Mouse (Mus musculus): ENCODE results near the gene Iqsec1. TPM values are rescaled to one million over a fixed set of nuclear protein-coding genes. Genes with fewer than 3 reads are reported as not detected.

Gene Iqsec1
- polyA plus RNA-seq, 1 experiment from 2014 or later, result 5.1 TPM

DNA sequence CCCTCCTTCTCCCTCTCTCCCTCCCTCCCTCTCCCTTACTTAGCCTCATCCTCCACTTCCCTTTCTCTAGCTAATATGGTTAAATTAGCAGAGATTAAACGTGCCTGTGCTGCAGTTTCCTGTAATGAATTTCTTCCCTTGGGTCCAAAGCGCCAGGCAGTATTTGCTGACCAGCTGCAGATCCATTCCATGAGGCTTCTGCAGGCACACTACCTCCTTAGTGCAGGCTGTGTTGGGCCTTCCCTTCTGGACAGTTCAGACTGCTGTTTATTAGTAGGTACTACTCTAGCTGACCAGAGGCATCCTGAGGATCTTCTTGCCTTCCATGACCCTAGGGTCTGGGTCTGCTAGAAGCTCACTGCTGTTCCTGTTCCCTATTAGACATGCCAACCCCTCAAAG, 72.9 kb downstream of the Iqsec1 start:
- H3K27ac ChIP-seq (replicated peaks), result no peak overlapping the region
- no peaks in the 10 kb centered on the region for H3K27me3 ChIP-seq (ENCODE audit: control insufficient read depth, insufficient read depth, low read length)
- no peak overlapping the region for H3K9ac ChIP-seq (ENCODE audit: low read length)
- ATAC-seq (ENCODE audit: low FRiP score, low TSS enrichment), result no peak
- no peak overlapping the region for H3K4me3 ChIP-seq (ENCODE audit: low read depth, low read length)
- H3K36me3 ChIP-seq (ENCODE audit: control insufficient read depth, insufficient read depth, low read length), result no peaks in the 10 kb centered on the region
- TF ChIP-seq CTCF (IDR thresholded peaks at IDR 0.05; ENCODE audit: low read depth) (no peak), EP300 (optimal IDR thresholded peaks at IDR 0.05) (no peak)
- H3K4me1 ChIP-seq (replicated peaks; ENCODE audit: control insufficient read depth, insufficient read depth), result 0 out of 2 replicates have a peak, but pooled peaks cover 2% of the 10 kb centered on the region
- DNase-seq (ENCODE audit: low spot score), result no peak
- no peaks in the 10 kb centered on the region for H3K9me3 ChIP-seq (ENCODE audit: control insufficient read depth, low read length)
- 46% methylated on average over 2 of the region's 2 CpGs for WGBS
- H3K4me2 ChIP-seq (replicated peaks; ENCODE audit: low read depth), result no peak overlapping the region

DNA sequence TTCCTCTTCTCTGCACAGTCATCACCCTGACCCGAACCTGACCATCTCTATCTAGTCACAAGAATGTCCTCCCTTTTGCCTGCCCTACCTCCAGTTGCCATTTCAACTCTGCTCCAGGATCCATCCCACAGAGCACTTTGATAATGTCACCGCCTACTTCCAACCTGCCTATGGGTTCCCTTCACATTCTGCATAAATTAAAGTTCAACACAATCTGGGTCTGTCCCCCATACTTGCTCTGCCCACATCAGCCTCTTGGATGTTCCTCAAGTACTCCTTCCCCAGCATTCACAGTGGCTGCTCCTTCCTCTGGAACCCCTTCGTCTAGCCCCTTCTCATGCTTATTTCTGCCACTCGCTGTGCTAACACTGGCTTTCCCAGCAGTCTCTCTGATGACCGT, 74.7 kb downstream of the Iqsec1 start:
- H3K4me1 ChIP-seq (replicated peaks; ENCODE audit: control insufficient read depth, insufficient read depth), result no peaks in the 10 kb centered on the region
- TF ChIP-seq CTCF (IDR thresholded peaks at IDR 0.05; ENCODE audit: low read depth), result no peak
- no peak for TF ChIP-seq EP300 (optimal IDR thresholded peaks at IDR 0.05)
- WGBS, result 90% methylated on average over 5 of the region's 5 CpGs
- H3K9ac ChIP-seq (ENCODE audit: low read length), result no peak overlapping the region
- no peaks in the 10 kb centered on the region for H3K9me3 ChIP-seq (ENCODE audit: control insufficient read depth, low read length)
- no peak overlapping the region for H3K4me2 ChIP-seq (replicated peaks; ENCODE audit: low read depth)
- no peaks in the 10 kb centered on the region for H3K36me3 ChIP-seq (ENCODE audit: control insufficient read depth, insufficient read depth, low read length)
- H3K4me3 ChIP-seq (ENCODE audit: low read depth, low read length), result no peak overlapping the region
- no peaks in the 10 kb centered on the region for H3K27me3 ChIP-seq (ENCODE audit: control insufficient read depth, insufficient read depth, low read length)
- no peak for DNase-seq (ENCODE audit: low spot score)
- H3K27ac ChIP-seq (replicated peaks), result no peak overlapping the region
- ATAC-seq (ENCODE audit: low FRiP score, low TSS enrichment), result no peak

DNA sequence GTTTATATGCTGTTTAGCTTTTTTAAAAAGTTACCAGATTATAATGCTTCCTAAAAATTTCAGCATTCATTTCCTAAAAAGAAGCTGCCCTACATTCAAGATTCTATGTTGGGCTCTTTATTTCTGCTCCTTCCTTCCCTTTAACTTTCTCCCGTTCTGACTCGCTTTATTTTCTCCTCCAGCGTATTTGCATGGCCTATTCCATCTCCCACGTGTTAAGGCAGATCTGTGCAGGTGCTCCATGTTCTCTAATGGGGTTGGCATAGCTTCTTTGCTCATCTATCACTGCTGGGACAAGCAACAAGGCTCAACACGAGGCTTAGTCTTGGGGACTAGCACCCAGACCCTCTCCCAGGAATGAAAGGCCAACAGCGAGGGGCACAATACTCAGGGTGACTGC, 75.7 kb downstream of the Iqsec1 start:
- ATAC-seq (ENCODE audit: low FRiP score, low TSS enrichment) (no peak), DNase-seq (ENCODE audit: low spot score) (no peak)
- H3K36me3 ChIP-seq (ENCODE audit: control insufficient read depth, insufficient read depth, low read length), result no peaks in the 10 kb centered on the region
- H3K4me2 ChIP-seq (replicated peaks; ENCODE audit: low read depth), result no peak overlapping the region
- H3K9me3 ChIP-seq (ENCODE audit: control insufficient read depth, low read length), result no peaks in the 10 kb centered on the region
- no peak for TF ChIP-seq CTCF (IDR thresholded peaks at IDR 0.05; ENCODE audit: low read depth)
- no peak for TF ChIP-seq EP300 (optimal IDR thresholded peaks at IDR 0.05)
- WGBS, result 64% methylated on average over 6 of the region's 6 CpGs
- no peak overlapping the region for H3K27ac ChIP-seq (replicated peaks)
- H3K4me1 ChIP-seq (replicated peaks; ENCODE audit: control insufficient read depth, insufficient read depth), result no peaks in the 10 kb centered on the region
- no peaks in the 10 kb centered on the region for H3K27me3 ChIP-seq (ENCODE audit: control insufficient read depth, insufficient read depth, low read length)
- no peak overlapping the region for H3K9ac ChIP-seq (ENCODE audit: low read length)
- H3K4me3 ChIP-seq (ENCODE audit: low read depth, low read length), result no peak overlapping the region

DNA sequence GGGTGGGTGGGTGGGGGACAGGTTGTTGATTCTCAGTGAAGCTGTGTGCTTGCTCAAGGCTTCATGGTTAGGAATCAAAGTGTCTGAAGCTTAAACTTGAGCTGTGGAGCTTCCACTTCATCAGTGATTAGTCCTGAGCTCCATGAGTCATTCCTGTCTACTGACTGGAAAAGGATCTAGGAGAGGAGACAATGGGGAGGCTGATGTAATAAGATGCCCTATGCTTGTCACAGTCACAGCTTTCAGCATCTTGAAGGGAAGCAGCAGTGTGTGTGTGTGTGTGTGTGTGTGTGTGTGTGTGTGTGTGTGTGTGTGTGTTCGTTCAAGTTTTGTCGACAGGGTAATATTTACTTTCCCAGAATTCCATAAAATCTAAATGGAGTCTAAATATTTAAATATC, 84.3 kb downstream of the Iqsec1 start:
- Histone ChIP-seq H3K27ac (replicated peaks) (no peak overlapping the region), H3K4me2 (replicated peaks; ENCODE audit: low read depth) (no peak overlapping the region), H3K9me3 (ENCODE audit: control insufficient read depth, low read length) (no peaks in the 10 kb centered on the region), H3K4me3 (ENCODE audit: low read depth, low read length) (no peak overlapping the region), H3K4me1 (replicated peaks; ENCODE audit: control insufficient read depth, insufficient read depth) (no peaks in the 10 kb centered on the region), H3K27me3 (ENCODE audit: control insufficient read depth, insufficient read depth, low read length) (no peaks in the 10 kb centered on the region), H3K9ac (ENCODE audit: low read length) (no peak overlapping the region), H3K36me3 (ENCODE audit: control insufficient read depth, insufficient read depth, low read length) (no peaks in the 10 kb centered on the region)
- no peak for TF ChIP-seq CTCF (IDR thresholded peaks at IDR 0.05; ENCODE audit: low read depth)
- no peak for TF ChIP-seq EP300 (optimal IDR thresholded peaks at IDR 0.05)
- ATAC-seq (ENCODE audit: low FRiP score, low TSS enrichment) (no peak), DNase-seq (ENCODE audit: low spot score) (no peak)
- 64% methylated on average over 2 of the region's 2 CpGs for WGBS

DNA sequence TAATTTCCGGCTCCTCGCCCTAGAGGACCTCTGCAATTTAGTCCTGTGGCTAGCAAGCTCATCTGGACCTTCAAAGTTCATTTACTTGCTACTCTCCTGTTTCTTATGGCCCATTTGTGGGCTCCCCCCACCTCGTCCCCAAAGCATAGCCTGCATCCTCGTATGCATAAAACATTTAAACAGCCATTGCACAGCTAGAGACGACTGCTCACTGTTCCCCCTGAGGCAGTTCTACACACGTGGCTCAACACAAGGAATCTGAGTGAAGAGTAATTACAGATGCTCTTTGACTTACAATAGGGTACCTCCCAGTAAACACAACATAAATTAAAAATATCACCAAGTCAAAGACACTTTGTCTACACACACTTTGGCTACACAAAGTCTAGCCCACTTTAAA, 88.2 kb downstream of the Iqsec1 start:
- TF ChIP-seq EP300 (optimal IDR thresholded peaks at IDR 0.05), result no peak
- no peak for TF ChIP-seq CTCF (IDR thresholded peaks at IDR 0.05; ENCODE audit: low read depth)
- no peak for ATAC-seq (ENCODE audit: low FRiP score, low TSS enrichment)
- H3K4me3 ChIP-seq (ENCODE audit: low read depth, low read length), result no peak overlapping the region
- H3K4me1 ChIP-seq (replicated peaks; ENCODE audit: control insufficient read depth, insufficient read depth), result no peaks in the 10 kb centered on the region
- H3K36me3 ChIP-seq (ENCODE audit: control insufficient read depth, insufficient read depth, low read length), result no peaks in the 10 kb centered on the region
- 66% methylated on average over 6 of the region's 6 CpGs for WGBS
- no peak overlapping the region for H3K4me2 ChIP-seq (replicated peaks; ENCODE audit: low read depth)
- H3K9me3 ChIP-seq (ENCODE audit: control insufficient read depth, low read length), result no peaks in the 10 kb centered on the region
- no peak overlapping the region for H3K27ac ChIP-seq (replicated peaks)
- DNase-seq (ENCODE audit: low spot score), result no peak
- no peaks in the 10 kb centered on the region for H3K27me3 ChIP-seq (ENCODE audit: control insufficient read depth, insufficient read depth, low read length)
- no peak overlapping the region for H3K9ac ChIP-seq (ENCODE audit: low read length)

DNA sequence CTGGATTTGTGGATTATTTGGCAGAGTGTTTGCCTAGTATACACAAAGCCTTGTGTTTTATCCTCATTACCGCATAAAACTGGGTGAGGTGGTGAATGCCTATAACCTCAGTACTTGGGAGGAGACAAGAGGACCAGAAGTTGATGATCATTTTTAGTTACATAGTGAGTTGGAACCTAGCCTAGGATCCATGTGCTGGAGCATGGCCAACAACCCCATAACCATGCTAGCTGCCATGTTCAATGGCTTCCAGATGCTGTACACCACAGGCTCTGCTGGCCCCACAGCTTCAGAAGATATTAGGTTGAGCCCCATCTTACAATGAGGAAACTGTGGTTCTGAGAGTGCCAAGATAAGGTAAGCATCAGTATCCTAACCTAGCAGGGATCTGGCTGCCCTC, 89.2 kb downstream of the Iqsec1 start:
- Histone ChIP-seq H3K9me3 (ENCODE audit: control insufficient read depth, low read length) (no peaks in the 10 kb centered on the region), H3K9ac (ENCODE audit: low read length) (no peak overlapping the region), H3K27ac (replicated peaks) (no peak overlapping the region), H3K4me3 (ENCODE audit: low read depth, low read length) (no peak overlapping the region), H3K27me3 (ENCODE audit: control insufficient read depth, insufficient read depth, low read length) (no peaks in the 10 kb centered on the region), H3K4me2 (replicated peaks; ENCODE audit: low read depth) (no peak overlapping the region), H3K4me1 (replicated peaks; ENCODE audit: control insufficient read depth, insufficient read depth) (no peaks in the 10 kb centered on the region), H3K36me3 (ENCODE audit: control insufficient read depth, insufficient read depth, low read length) (no peaks in the 10 kb centered on the region)
- 49% methylated on average over 1 of the region's 1 CpGs for WGBS
- ATAC-seq (ENCODE audit: low FRiP score, low TSS enrichment) (no peak), DNase-seq (ENCODE audit: low spot score) (no peak)
- TF ChIP-seq CTCF (IDR thresholded peaks at IDR 0.05; ENCODE audit: low read depth), result no peak
- no peak for TF ChIP-seq EP300 (optimal IDR thresholded peaks at IDR 0.05)

Data from stomach, postnatal 0 days (tissue).